Mouse (Mus musculus) neural tube, embryonic 11.5 days (tissue): ENCODE measurements around the gene Ccr4. TPM values are rescaled to one million over a fixed set of nuclear protein-coding genes. Genes with fewer than 3 reads are reported as not detected.
A peak's percentile ranks its signal among the peaks of the same experiment; 100 is the strongest.
"Not testable (repeated sequence)": the region's sequence is repeated elsewhere in the genome, so short reads cannot be mapped to it uniquely, and the experiment has no call there.

ENCODE experiments used
- ATAC-seq: fragments of 200-750 bp; cut with Nextera tagmentation; 2 replicates; pipeline ENCODE4 v1.8.0; 2017; ENCODE audit warnings: moderate number of reproducible peaks, mild to moderate bottlenecking, moderate TSS enrichment, moderate library complexity; ENCODE audit not compliant: insufficient read depth, low FRiP score, low TSS enrichment
- DNase-seq: peaks from one replicate; pipeline ENCODE4 v3.0.0-alpha.2; 2015; ENCODE audit warnings: low spot score
- H3K27ac ChIP-seq: fragments of 300-500 bp; sonication (generic); 2 replicates; pipeline ENCODE4 v1.5.1; 2014; ENCODE audit warnings: low read depth, mild to moderate bottlenecking, low read length
- H3K27me3 ChIP-seq: fragments of 300-500 bp; sonication (generic); 2 replicates; pipeline ENCODE4 v1.6.1; 2014; ENCODE audit warnings: mild to moderate bottlenecking, low read length, mixed read lengths; ENCODE audit not compliant: control insufficient read depth, insufficient read depth
- H3K36me3 ChIP-seq: fragments of 300-500 bp; sonication (generic); 2 replicates; pipeline ENCODE4 v1.6.1; 2014; ENCODE audit warnings: mild to moderate bottlenecking, low read length, moderate library complexity, mixed read lengths; ENCODE audit not compliant: control insufficient read depth, insufficient read depth
- H3K4me1 ChIP-seq: fragments of 300-500 bp; sonication (generic); 2 replicates; pipeline ENCODE4 v1.6.1; 2014; ENCODE audit warnings: low read length, mixed read lengths; ENCODE audit not compliant: control insufficient read depth, insufficient read depth
- H3K4me2 ChIP-seq: fragments of 300-500 bp; sonication (generic); 2 replicates; pipeline ENCODE4 v1.6.1; 2014; ENCODE audit warnings: low read depth, mild to moderate bottlenecking, moderate library complexity
- H3K4me3 ChIP-seq: fragments of 300-500 bp; sonication (generic); 2 replicates; pipeline ENCODE4 v1.5.1; 2014; ENCODE audit warnings: low read depth, low read length
- H3K9ac ChIP-seq: fragments of 300-500 bp; sonication (generic); 2 replicates; pipeline ENCODE4 v1.6.1; 2014; ENCODE audit warnings: mild to moderate bottlenecking, low read length
- H3K9me3 ChIP-seq: fragments of 300-500 bp; sonication (generic); 2 replicates; pipeline ENCODE4 v1.6.1; 2016; ENCODE audit warnings: low read length; ENCODE audit not compliant: control insufficient read depth
- WGBS: fragments of 180-500 bp; shearing (Covaris S2); extraction: QIAGEN DNeasy Blood & Tissue Kit; methylation state at CpG from one replicate; pipeline ENCODE4 v1.1.7; 2014; 5-methylcytosine and 5-hydroxymethylcytosine counted together
- polyA plus RNA-seq: library from polyadenylated mRNA; unstranded; fragments of >200 nt; fragmentation: Nextera tagmentation; extraction: Ambion mirVana; gene quantifications from 2 replicates; pipeline ENCODE4 v1.2.1, GENCODE M21; 2014

Ccr4 gene
- polyA plus RNA-seq, 1 experiment from 2014 or later, result not detected

GRCm38 (mm10) chr9:114527992-114528679 is 23.4 kb upstream of the Ccr4 start:
- peak overlapping the region; percentile 24 for H3K4me2 ChIP-seq
- H3K36me3 ChIP-seq, result no peaks in the 10 kb centered on the region
- H3K27ac ChIP-seq, result no peak overlapping the region; the same call in 1 of the 2 replicates
- peaks cover 39% of the 10 kb centered on the region for H3K4me1 ChIP-seq
- no peak overlapping the region for H3K9ac ChIP-seq
- H3K27me3 ChIP-seq, result no peaks in the 10 kb centered on the region
- WGBS, result 10% methylated on average over 17 of the region's 17 CpGs
- ATAC-seq (no peak), DNase-seq (peak; percentile 72)
- H3K9me3 ChIP-seq, result no peaks in the 10 kb centered on the region
- no peak overlapping the region for H3K4me3 ChIP-seq

DNA sequence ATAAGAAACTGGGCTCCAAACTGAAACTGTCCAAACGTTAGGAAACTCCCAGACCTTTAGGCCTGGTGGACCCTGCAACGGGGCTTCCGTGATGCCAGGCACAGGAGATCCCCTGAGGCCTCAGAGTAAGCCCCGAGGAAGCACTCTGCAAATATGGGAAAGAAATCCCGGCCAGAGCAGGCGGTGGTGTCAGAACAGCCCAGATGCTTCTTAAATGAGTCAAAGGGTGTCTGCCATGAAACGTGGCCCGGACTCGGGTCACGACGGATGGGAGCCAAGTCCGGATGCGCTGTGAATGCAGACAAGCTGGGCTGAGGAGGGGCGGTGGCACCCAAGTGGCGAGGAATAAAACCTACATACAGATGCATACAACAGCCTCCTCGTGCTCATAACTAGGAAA is 22.4 kb upstream of the Ccr4 start:
- Histone ChIP-seq H3K27ac (peak overlapping the region; percentile 69), H3K4me3 (no peak overlapping the region), H3K4me2 (peak overlapping the region; percentile 28), H3K9ac (no peak overlapping the region), H3K4me1 (peaks cover 39% of the 10 kb centered on the region), H3K27me3 (no peaks in the 10 kb centered on the region), H3K9me3 (no peaks in the 10 kb centered on the region), H3K36me3 (no peaks in the 10 kb centered on the region)
- DNase-seq, result peak; percentile 82
- peak; percentile 46 for ATAC-seq
- WGBS, result 0% methylated on average over 16 of the region's 16 CpGs

DNA sequence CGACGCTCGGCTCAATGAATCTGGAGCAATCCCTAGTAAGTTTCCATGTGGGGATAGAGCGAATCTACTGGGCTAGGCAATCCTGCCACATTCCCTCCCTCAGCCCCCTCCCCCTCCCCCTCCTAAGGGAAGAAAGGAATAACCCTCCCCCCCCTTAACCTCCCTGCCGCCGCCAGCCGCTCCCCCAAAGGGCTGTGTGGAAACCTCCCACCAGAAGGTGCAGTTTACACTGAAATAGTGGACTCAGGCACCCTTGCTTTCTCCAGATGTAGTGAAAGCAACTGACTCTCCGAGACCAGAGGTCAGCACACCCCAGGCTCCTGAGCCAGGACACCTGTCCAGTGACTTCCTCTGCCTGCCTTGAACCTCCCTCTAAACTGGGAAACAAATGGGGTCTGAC is 21.9 kb upstream of the Ccr4 start:
- Histone ChIP-seq H3K4me3 (0 out of 2 replicates have a peak overlapping the region, but pooled peaks have one; percentile 6), H3K36me3 (no peaks in the 10 kb centered on the region), H3K9me3 (no peaks in the 10 kb centered on the region), H3K27me3 (no peaks in the 10 kb centered on the region), H3K9ac (0 out of 2 replicates have a peak overlapping the region, but pooled peaks have one; percentile 3), H3K27ac (peak overlapping the region; percentile 69), H3K4me2 (peak overlapping the region; percentile 28), H3K4me1 (peaks cover 35% of the 10 kb centered on the region)
- peak; percentile 19 for DNase-seq
- WGBS, result 2% methylated on average over 8 of the region's 8 CpGs
- no peak; the same call in 1 of the 2 replicates for ATAC-seq

DNA sequence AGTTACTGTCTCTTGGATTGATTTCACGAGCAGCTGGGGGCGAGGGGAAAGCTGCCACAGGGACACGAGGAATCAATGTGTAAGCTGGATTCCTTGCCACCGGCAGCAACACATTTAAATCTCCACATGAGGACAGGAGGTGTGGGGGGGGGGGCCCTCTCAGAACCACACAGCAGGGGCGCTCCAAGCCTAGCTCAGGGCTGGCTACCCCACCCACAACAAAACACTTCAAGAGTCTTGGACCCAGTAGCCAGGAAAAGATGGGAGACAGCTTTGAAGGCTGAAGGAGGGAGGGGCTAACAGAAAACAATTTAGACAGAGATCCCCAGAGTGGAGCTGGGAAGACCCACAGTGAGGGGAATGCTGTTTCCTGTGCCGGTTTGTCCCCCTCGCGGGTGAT is 21.2 kb upstream of the Ccr4 start:
- H3K9ac ChIP-seq, result peak overlapping the region; percentile 14; the same call in 1 of the 2 replicates

DNA sequence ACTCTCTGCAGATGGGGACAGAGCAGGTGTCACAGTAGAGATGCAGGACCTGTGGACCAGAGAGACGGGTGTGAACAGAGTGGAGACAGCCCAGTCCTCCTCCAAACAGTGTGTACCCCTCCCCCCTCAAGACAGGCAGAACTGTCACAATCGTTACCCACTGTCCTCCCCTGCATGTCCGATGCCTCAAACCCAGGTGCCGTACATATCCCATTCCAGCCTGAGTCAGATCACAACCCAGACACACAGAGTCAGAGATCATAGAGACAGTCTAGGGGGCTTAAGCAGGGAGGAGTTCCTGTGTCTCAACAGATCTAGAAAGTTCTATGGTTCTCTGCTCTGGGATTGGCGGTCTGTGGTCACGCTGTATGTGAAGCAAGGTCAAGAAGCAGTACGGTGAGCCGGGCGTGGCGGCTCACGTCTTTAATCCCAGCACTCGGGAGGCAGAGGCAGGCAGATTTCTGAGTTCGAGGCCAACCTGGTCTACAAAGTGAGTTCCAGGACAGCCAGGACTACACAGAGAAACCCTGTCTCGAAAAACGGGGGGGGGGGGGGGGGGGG is 20.4 kb upstream of the Ccr4 start:
- H3K27ac ChIP-seq, result no peak overlapping the region
- DNase-seq (no peak), ATAC-seq (no peak)
- no peaks in the 10 kb centered on the region for H3K36me3 ChIP-seq
- no peak overlapping the region for H3K9ac ChIP-seq
- WGBS, result 94% methylated on average over 13 of the region's 15 CpGs
- peaks cover 23% of the 10 kb centered on the region for H3K4me1 ChIP-seq
- H3K9me3 ChIP-seq, result no peaks in the 10 kb centered on the region
- no peak overlapping the region for H3K4me3 ChIP-seq
- H3K4me2 ChIP-seq, result no peak overlapping the region
- no peaks in the 10 kb centered on the region for H3K27me3 ChIP-seq

More for the DNA sequence above, 21.2 kb upstream of the Ccr4 start:
- peak; percentile 32 for DNase-seq
- peaks cover 28% of the 10 kb centered on the region for H3K4me1 ChIP-seq
- no peaks in the 10 kb centered on the region for H3K9me3 ChIP-seq
- no peak overlapping the region for H3K4me3 ChIP-seq
- H3K27me3 ChIP-seq, result no peaks in the 10 kb centered on the region
- no peaks in the 10 kb centered on the region for H3K36me3 ChIP-seq
- no peak for ATAC-seq
- peak overlapping the region; percentile 28 for H3K4me2 ChIP-seq
- 8% methylated on average over 8 of the region's 8 CpGs for WGBS
- peak overlapping the region; percentile 69 for H3K27ac ChIP-seq

DNA sequence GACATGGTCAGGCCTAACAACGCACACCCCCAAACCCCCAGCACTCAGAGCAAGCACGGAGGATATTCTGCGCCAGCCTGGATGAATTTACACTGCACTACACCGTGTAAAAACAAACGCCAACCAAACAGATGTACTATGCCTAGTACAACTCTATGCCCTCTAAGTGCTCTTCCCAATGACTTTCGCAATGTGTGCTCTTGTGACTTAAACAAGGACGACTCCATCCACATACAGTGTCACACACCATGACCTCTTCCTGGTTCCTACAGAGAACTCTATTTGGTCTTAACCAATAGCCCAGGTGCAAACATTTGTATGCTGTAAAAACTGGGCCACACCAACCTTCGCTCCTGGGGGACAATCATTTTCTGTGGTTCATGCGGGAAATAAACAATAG is 17.8 kb upstream of the Ccr4 start:
- Histone ChIP-seq H3K27me3 (no peaks in the 10 kb centered on the region), H3K4me1 (peaks cover 20% of the 10 kb centered on the region), H3K9ac (no peak overlapping the region), H3K36me3 (no peaks in the 10 kb centered on the region), H3K4me3 (no peak overlapping the region), H3K27ac (no peak overlapping the region), H3K4me2 (no peak overlapping the region), H3K9me3 (no peaks in the 10 kb centered on the region)
- DNase-seq (no peak), ATAC-seq (no peak)
- WGBS, result 89% methylated on average over 9 of the region's 9 CpGs

DNA sequence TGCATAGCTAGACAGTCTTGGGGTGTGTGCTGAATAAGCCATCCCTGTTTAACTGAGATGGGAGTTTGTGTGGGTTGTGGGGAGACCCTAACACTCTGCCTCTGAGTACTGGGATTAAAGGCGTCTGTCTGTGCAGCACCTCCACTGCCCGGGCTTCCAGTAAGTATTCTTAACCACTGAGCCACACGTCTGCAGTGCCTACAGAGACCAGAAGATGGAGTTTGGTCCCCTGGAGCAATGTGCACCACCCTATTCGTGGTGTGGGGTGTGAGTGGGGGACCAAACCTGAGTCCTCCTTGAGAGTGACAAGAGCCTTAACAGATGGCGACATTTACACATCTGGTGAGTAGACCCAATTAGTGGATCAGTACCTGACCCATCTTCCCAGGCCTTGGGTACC is 17.3 kb upstream of the Ccr4 start:
- peaks cover 18% of the 10 kb centered on the region for H3K4me1 ChIP-seq
- ATAC-seq (no peak), DNase-seq (no peak)
- no peak overlapping the region for H3K27ac ChIP-seq
- H3K4me2 ChIP-seq, result no peak overlapping the region
- no peak overlapping the region for H3K9ac ChIP-seq
- H3K9me3 ChIP-seq, result no peaks in the 10 kb centered on the region
- 63% methylated on average over 5 of the region's 5 CpGs for WGBS
- no peaks in the 10 kb centered on the region for H3K36me3 ChIP-seq
- H3K4me3 ChIP-seq, result no peak overlapping the region
- H3K27me3 ChIP-seq, result no peaks in the 10 kb centered on the region

- not testable (repeated sequence) for H3K9ac ChIP-seq, ATAC-seq, H3K36me3 ChIP-seq, H3K27me3 ChIP-seq, H3K4me2 ChIP-seq, DNase-seq, H3K27ac ChIP-seq, H3K4me1 ChIP-seq, H3K4me3 ChIP-seq, H3K9me3 ChIP-seq
- 77% methylated on average over 4 of the region's 4 CpGs for WGBS
Observed at GRCm38 (mm10) chr9:114520529-114520928, 15.8 kb upstream of the Ccr4 start.
